Mouse (Mus musculus): ENCODE data around the gene Cmip.

DNA sequence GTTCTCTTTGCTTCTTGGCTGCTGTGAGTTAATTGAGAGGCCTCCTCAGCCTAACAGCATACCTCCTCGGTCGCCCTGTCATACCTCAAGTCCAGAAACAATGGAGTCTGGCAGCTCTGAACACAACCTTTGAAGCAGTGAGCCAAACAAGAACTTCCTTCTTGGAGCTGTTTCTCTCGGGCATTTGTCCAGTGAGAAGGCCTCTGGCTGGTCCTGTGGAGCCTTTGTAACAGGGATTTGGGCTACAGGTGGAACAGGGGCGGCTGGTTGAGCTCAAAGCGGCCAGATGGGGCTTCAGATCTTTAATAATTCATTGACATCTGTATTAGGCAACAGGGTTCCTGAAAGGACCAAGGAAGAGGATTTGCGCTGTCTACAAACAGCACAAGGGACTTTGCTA lies 137.0 kb downstream of the Cmip start:
- no peak for TF ChIP-seq ZNF384 (IDR thresholded peaks at IDR 0.05; ENCODE audit: low read depth, low read length)
- TF ChIP-seq POLR2AphosphoS2 (IDR thresholded peaks at IDR 0.05; ENCODE audit: low read length) = no peak
- no peak for TF ChIP-seq TAL1 (IDR thresholded peaks at IDR 0.05; ENCODE audit: low read length)
- no peak for TF ChIP-seq CTCF (IDR thresholded peaks at IDR 0.05 in 2 of 3, conservative IDR thresholded peaks at IDR 0.05 in 1 of 3; ENCODE audit: control insufficient read depth in 1 of 3, insufficient read depth in 1 of 3, low read depth in 2 of 3, low read length in 3 of 3, poor library complexity in 1 of 3, severe bottlenecking in 1 of 3)
- TF ChIP-seq NELFE (IDR thresholded peaks at IDR 0.05; ENCODE audit: low read depth, low read length) = no peak
- TF ChIP-seq KAT2A (conservative IDR thresholded peaks at IDR 0.05; ENCODE audit: low read depth, low read length) = no peak
- no peak for TF ChIP-seq POLR2A (IDR thresholded peaks at IDR 0.05; ENCODE audit: control insufficient read depth in 1 of 2, insufficient read depth in 1 of 2, low read depth in 1 of 2, low read length in 2 of 2, poor library complexity in 1 of 2)
- TF ChIP-seq EP300 (IDR thresholded peaks at IDR 0.05; ENCODE audit: low read depth in 1 of 2, low read length in 2 of 2) = no peak
- TF ChIP-seq ETS1 (IDR thresholded peaks at IDR 0.05; ENCODE audit: low read depth, low read length) = no peak
- no peak for TF ChIP-seq MYC (IDR thresholded peaks at IDR 0.05; ENCODE audit: low read depth, low read length)
- TF ChIP-seq SMC3 (IDR thresholded peaks at IDR 0.05; ENCODE audit: low read depth, low read length) = no peak
- TF ChIP-seq GATA1 (IDR thresholded peaks at IDR 0.05; ENCODE audit: low read depth, low read length) = no peak
- TF ChIP-seq ZC3H11A (IDR thresholded peaks at IDR 0.05; ENCODE audit: low read depth, low read length) = no peak

Data from MEL (cell line).